Mouse (Mus musculus) lung, postnatal 25 days (tissue): ENCODE measurements around the gene Olfr656.

ENCODE experiments used
- DNase-seq: peaks from one replicate; pipeline ENCODE4 v3.0.0; 2022; ENCODE audit warnings: low spot score

Olfr656 gene

DNA sequence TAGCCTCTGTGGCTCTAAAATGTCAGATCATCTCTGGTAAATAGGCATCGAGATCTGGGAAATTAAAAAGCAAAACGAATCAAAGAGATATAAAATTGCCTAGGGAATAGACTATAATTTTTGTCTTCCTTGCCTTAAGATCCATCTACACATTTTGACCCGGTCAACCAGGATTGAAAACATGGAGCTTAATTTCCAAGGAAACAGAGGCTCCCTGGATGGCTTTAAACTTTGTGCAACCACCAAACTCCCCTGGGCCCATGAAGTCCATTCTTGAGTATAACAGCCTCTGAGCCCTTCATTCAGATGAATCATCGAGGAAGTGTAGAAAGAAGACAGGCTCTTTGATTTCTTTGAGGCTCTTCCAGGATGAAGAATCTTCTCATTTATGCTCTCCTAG is at the start of gene Olfr656:
Olfr656 (plus strand) TSS at position 301 of the 400 bp plus-strand sequence.
- no peak for DNase-seq

DNA sequence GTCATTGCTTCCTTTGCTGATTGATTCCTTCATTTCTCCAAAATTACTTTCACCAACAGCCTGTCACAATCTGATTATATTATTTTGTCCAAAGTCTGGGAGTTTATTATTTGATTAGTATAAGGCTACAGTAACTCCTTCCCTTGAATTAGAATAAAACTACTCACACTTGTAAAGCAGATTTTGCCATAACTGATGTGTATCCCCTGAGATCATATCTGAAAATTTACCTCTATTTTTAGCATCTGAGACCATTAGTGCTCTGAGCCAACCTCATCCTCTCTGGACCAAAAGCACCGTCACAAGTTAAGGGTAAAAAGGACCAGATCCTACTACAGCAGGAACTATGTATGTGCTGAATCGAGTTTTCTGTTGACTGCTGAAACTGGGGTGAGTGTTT is 36.7 kb upstream of the Olfr656 start, which contains the start of gene Olfr653:
Olfr653 (plus strand) TSS at position 301 of the 400 bp plus-strand sequence.
- DNase-seq = no peak

DNA sequence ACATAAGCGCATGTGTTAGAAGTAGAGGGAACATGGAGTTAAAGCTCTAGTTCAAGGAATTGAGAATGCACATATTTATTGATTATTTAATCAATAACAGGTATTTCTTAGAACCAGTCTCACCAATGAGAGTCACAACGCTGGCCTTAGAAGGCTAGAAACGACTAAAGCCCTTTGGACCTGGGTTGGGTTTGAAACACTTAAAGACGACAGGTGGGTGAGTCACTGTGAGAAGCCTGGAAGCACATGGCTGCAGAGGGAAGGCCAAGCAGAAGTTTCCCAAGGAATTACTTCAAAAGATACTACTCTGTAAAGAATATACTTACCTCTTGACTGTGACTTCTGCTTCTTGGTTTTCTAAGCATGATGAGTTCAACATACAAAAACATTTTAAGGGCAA is 32.9 kb upstream of the Olfr656 start:
- DNase-seq = no peak

DNA sequence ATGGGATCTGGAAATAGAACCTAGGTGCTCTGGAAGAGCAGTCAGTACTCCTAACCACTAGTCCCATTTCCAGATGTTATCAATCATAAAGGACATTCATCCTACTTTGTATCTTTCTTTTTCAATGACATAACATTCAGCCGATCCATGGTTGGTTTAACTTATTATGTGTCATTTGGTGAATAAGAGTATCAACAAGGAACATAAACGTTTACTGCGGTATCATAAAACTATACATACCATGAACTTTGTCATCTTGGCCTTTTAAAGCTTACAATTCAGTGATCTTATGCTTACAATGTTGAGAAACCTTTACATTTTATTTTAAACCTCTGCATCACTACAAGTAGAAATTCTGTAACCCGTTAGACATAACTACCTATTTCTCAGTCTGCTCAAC is 32.3 kb upstream of the Olfr656 start:
- DNase-seq = no peak

DNA sequence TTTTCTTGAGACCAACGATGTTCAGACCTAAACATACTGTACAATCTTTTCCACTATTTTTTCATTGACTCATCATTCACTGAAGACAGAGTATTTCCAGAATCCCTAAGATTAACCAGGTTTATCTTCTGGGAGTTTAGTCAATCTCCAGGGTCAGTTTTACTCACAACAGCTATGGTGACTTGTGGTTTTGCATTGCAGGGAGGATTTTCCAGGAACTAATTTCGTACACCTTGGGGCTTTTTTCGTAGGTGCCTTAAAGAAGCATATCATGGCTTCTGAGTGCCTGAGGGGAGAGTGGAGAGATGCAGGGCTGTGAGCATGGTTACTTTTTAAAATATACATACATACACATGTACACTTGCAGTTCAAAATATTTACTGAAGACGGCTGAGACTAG is 27.0 kb upstream of the Olfr656 start, which contains the start of gene Olfr654:
Olfr654 (plus strand) TSS at position 301 of the 400 bp plus-strand sequence.
- no peak for DNase-seq

DNA sequence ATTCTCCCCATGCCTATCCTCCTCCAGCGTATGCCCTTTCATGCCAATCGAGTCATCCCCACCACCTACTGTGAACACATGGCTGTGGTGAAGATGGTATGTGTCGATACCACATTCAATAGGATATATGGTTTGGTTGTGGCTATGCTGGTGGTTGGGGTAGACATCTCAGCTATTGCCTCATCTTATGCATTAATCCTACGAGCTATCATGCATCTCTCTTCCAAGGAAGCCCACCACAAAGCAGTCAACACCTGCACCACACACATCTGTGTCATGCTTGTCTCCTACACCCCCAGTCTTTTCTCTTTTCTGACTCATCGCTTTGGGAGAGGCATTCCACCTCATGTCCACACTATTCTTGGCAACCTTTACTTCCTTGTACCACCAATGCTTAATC is 25.5 kb upstream of the Olfr656 start:
- DNase-seq = no peak

DNA sequence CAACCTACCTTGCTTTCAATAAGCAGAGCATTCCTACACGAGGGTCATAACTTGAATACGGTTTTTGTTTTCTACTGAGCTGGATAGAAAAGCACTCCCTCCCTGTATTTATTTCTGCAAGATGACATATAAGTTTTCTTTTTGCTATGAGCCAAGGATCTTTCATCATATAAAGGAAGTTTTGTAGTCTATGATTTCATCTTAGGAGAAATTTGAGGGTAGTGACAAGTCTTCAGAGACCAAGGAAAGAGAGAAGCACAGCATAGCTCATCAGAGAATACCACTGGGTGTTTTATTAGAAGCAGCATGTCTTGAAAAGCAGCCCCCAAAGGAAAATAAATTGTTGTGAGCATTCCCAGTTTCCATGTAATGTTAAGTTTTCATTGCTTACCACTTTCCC is 12.1 kb upstream of the Olfr656 start, which contains the start of gene Olfr655:
Olfr655 (minus strand) TSS at position 101 of the 400 bp plus-strand sequence.
- no peak for DNase-seq

DNA sequence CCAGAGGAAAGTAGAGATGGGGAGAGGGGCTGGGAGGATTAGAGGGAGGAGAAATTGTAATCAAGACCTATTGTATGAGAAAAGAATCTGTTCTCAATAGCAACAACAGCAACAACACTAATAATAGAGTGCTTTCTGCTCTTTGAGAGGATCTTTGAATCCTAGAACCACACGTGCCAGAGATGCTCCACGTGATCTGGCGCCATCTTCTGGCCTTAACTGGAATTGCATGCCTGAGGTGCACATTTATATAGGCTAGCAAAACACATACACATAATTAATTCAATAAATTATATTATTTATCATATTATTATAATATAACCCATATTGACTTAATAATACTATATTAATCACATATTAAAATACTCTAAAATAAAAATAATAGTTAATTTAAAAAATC is 10.6 kb upstream of the Olfr656 start:
- DNase-seq = peak; percentile 4

DNA sequence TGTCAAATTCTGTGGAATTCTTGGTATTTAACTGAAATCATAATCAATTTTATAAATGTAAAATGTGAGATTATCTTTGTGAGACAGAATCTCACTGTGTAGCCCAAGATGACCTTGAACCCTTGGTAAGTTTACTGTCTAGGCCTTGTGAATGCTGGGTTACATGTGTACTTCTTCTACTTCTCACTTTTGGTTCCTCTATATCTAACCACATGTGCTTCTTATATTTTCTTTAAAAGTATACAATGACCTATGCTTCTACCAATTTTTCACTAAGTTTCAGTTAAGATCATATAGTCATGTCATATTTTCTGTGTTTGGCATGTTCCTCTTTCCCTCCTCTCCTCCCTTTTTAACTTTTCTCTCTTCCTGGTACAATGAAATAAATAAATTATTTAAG is 9.0 kb upstream of the Olfr656 start:
- no peak for DNase-seq

DNA sequence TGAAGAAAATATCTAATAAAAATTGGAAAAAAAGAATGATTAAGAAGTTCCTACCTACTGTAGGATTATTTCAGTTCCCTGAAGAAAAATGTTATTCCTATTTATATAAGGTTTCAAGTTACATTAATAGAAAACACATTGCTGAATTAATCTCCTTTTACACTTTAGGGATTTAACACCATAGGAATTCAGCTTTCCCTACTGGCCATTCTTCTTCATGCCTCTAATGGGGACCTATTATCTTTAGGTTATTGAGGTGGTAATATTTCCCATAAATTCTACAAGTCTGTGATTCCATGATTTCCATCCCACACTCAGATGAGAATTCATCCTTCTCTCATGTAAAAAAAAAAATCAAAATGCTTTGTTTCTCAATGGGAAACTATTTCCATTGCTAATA is 10.7 kb downstream of the Olfr656 start, which contains the start of gene Olfr657:
Olfr657 (plus strand) TSS at position 301 of the 400 bp plus-strand sequence.
- no peak for DNase-seq

DNA sequence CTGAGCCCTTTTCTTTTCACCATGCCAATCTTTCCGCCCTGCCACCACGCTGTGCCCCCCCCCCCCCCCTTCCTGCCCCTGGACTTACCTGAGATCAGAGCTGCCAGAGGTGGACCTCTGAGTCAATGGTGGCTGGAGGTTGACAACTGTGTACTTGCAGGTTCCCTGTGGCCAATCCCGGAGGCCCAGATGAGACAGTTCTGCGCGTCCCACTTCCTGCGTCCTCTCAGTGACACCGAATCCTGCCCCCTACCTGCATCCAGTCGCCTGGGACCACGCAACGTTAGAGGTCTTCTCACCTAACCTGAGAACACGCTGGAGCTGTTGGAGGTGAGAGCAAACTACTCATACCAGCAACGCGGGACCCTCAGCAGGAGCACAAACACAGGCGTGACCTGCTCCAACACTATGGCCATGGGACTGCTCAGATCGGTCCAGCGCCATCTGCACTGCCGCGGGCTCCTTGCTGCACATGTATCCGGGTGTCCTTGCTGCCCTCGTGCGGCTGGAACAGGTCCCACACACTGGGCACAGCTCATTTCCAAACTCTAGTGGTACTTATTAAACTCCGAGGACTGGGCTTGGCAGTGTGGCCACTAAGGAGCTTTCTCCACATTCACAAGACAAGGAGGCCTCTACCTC is 33.2 kb downstream of the Olfr656 start, which contains the start of gene Olfr658:
Olfr658 (minus strand) TSS at position 465 of the 642 bp plus-strand sequence.
- peak; percentile 1 for DNase-seq

DNA sequence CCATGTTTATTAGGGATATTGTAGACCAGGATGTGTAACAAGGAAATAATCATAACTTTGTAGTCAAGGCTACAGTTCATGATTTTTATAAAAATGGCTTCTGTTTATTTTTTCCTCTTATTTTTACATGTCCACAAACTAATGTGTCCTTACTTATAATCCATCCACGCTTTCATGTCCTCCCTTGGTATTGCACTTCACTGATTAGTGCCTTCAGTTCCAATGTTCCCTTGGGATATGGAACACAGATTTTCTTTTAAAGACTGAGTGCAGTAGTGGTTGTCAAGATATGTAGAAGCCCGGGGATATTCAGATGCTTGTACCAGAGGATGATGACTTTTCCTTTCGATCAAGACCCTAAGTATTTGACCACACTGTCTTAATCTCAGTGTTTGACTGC is 52.7 kb downstream of the Olfr656 start, which contains the start of gene Olfr659:
Olfr659 (plus strand) TSS at position 301 of the 400 bp plus-strand sequence.
- no peak for DNase-seq
